ENCODE assay signal across 22 mouse cellular contexts in genomic region chr4:156004109-156004508, GRCm38 (mm10). TPM values are rescaled to one million over a fixed set of nuclear protein-coding genes. Genes with fewer than 3 reads are reported as not detected.
DNase-seq lines count a peak whose midpoint lies in the region; ATAC-seq lines count a peak whose summit lies in the region.
"Had no signal": no experiment of that assay in that cellular context is flagged by ENCODE, and none has a peak within 500 bp of the region (broad histone marks: within the 10 kb centered on the region; RNA-seq: fewer than 3 reads in every experiment).

No protein-coding gene starts in this region.

- DNase-seq in CD4-positive helper T cell, adult 2 months (ENCODE audit: low read depth, low spot score): peak; percentile 80
- peak; percentile 76 for DNase-seq in CD4-positive, CD25-positive, alpha-beta regulatory T cell, adult 2 months (ENCODE audit: low read depth, low spot score)
- DNase-seq in naive thymus-derived CD4-positive, alpha-beta T cell, adult 2 months (ENCODE audit: low read depth): peak; percentile 83
- DNase-seq in heart, postnatal 25 days (ENCODE audit: low spot score): no peak
- DNase-seq in right cerebral cortex, postnatal 36 days (ENCODE audit: low spot score in 2 of 2): no peak
- DNase-seq: adrenal gland, postnatal 10 days; adrenal gland, postnatal 36 days; cerebellum, adult 18-20 months; cerebellum, adult 9-10 months; cerebellum, postnatal 25 days; gastrocnemius, postnatal 10 days; gastrocnemius, postnatal 36 days; heart, adult 2 months; heart, postnatal 14 days had no signal

- intact Hi-C loops in heart, postnatal 25 days (cut with DNase I): no loop called here

- peak; percentile 84 for ATAC-seq in activated CD4-positive, CD25-positive, alpha-beta regulatory T cell, adult 4 months
- ATAC-seq: forebrain, embryonic 13.5 days; forebrain, embryonic 16.5 days; intestine, embryonic 16.5 days had no signal

RNA-seq across cellular contexts. Expression of gene Tnfrsf4, which starts 9.5 kb away (rescaled TPM):
- 100 to 1,000 TPM; 802 to 961 TPM for polyA plus RNA-seq in activated CD4-positive, CD25-positive, alpha-beta regulatory T cell, adult 4 months (2017; shearing (Covaris generic))
- under 1 TPM in 1 of 2 experiments, not detected in 1; 0.23 TPM for total RNA-seq in heart, postnatal 25 days (2021)
- total RNA-seq: common myeloid progenitor, adult 5-6 weeks; heart, adult 2 months had no signal

RNA-seq across cellular contexts. Expression of gene Sdf4, which starts 11.4 kb away (rescaled TPM):
- polyA plus RNA-seq in activated CD4-positive, CD25-positive, alpha-beta regulatory T cell, adult 4 months (2017; shearing (Covaris generic)): 100 to 1,000 TPM; 464 to 478 TPM
- 10 to 100 TPM; 77.3 to 81.8 TPM for total RNA-seq in heart, postnatal 25 days (2021)

RNA-seq across cellular contexts. Expression of gene B3galt6, which starts 11.7 kb away (rescaled TPM):
- polyA plus RNA-seq in activated CD4-positive, CD25-positive, alpha-beta regulatory T cell, adult 4 months (2017; shearing (Covaris generic)): under 1 TPM; 0.90 to 0.95 TPM
- 1 to 10 TPM; 2.4 to 2.7 TPM for total RNA-seq in heart, postnatal 25 days (2021)

RNA-seq across cellular contexts. Expression of gene Tnfrsf18, which starts 21.9 kb away (rescaled TPM):
- 100 to 1,000 TPM; 770 to 845 TPM for polyA plus RNA-seq in activated CD4-positive, CD25-positive, alpha-beta regulatory T cell, adult 4 months (2017; shearing (Covaris generic))
- total RNA-seq in heart, postnatal 25 days (2021): under 1 TPM in 1 of 2 experiments, not detected in 1; 0.34 TPM
- total RNA-seq: adrenal gland, adult 18-20 months; gastrocnemius, adult 18-20 months had no signal
- polyA plus RNA-seq: erythroblast, embryonic 14.5 days had no signal

RNA-seq across cellular contexts. Expression of gene C1qtnf12, which starts 42.0 kb away (rescaled TPM):
- 1 to 10 TPM; 2.5 to 5.7 TPM for polyA plus RNA-seq in activated CD4-positive, CD25-positive, alpha-beta regulatory T cell, adult 4 months (2017; shearing (Covaris generic))
- total RNA-seq in heart, postnatal 25 days (2021): 10 to 100 TPM; 13.3 to 14.6 TPM

Comparison
In these comparisons a context has a peak if more than half of its experiments do, and no peak if none do; other contexts are left out.
1. DNase-seq: peak in CD4-positive helper T cell, adult 2 months (single experiment), CD4-positive, CD25-positive, alpha-beta regulatory T cell, adult 2 months (single experiment) and naive thymus-derived CD4-positive, alpha-beta T cell, adult 2 months (single experiment); none in heart, postnatal 25 days (single experiment) and right cerebral cortex, postnatal 36 days (0 of 2).